Mouse (Mus musculus) urinary bladder, adult 18-20 months (tissue): ENCODE measurements around the gene Utp20.
"Not testable (repeated sequence)": the region's sequence is repeated elsewhere in the genome, so short reads cannot be mapped to it uniquely, and the experiment has no call there.

Experiments
- DNase-seq, 2 experiments: peaks; one replicate each; pipeline ENCODE4 v3.0.0; 2022; ENCODE audit warnings: low spot score in 2 of 2, mixed read lengths in 2 of 2

Gene Utp20

GRCm38 (mm10) chr10:88784513-88784931 lies 42.1 kb downstream of the Utp20 start:
- DNase-seq = no peak

GRCm38 (mm10) chr10:88783941-88784340 lies 42.7 kb downstream of the Utp20 start:
- no peak for DNase-seq

- not testable (repeated sequence) for DNase-seq
Measured at GRCm38 (mm10) chr10:88783135-88783534, 43.5 kb downstream of the Utp20 start.

- DNase-seq = no peak
Measured at GRCm38 (mm10) chr10:88780716-88781115, 45.9 kb downstream of the Utp20 start.

DNA sequence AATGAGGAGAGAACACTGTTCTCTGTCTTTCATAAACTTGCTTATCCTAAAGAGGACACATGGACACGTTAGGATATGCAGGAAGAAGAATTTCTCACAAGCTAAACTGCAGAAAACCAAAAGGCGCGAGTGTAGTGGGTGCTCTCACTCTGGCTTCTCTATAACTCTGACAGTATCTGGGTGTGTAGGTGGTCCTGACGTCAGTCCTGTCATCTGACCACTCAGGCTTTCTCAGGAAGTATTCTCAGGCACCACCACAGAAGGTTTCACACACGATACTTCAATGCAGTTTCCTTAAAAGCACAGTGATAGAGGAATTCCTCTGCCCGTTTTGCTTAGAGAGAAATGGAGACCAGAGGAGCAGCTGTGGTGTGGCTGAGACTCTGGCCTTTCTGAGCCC lies 50.4 kb downstream of the Utp20 start:
- DNase-seq = no peak

DNA sequence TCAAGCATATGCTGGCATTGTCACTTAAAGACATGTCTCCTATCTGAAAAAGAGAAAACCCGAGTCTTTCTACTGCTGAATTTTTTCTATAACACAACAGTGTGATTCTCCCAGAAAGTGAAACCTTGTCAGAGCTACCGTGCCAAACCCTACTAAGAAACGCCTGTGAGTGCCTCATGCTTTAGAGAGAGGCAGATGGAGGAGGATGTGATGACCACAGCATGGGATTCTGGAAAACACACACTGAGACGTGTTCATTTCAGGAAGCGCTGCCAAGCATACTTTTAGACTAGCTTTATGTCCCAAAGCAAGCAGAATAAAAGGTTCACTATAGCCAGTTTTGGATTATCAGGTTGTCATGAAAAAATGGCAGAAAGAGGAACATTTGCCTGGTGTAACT lies 53.6 kb downstream of the Utp20 start:
- not testable (repeated sequence) for DNase-seq

DNA sequence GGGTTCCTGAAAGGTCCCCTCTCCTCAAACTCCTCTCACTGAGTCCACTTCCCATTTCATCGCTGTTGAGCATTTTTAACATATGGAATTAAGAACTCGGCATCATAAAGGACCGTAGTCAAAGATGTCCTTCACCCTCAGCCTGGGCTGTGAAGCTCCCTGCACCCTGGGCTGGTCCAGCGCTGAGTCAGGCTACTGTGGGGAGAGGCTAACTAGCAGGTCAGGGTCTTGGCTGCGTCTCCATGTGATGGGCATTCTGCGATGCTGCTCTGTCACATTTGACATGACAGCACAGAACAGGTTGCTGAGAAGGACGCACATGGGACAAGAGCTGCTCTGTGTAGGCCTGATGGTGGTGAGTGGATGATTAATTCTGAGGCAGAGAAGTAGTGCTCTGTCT lies 56.9 kb downstream of the Utp20 start:
- DNase-seq = no peak

DNA sequence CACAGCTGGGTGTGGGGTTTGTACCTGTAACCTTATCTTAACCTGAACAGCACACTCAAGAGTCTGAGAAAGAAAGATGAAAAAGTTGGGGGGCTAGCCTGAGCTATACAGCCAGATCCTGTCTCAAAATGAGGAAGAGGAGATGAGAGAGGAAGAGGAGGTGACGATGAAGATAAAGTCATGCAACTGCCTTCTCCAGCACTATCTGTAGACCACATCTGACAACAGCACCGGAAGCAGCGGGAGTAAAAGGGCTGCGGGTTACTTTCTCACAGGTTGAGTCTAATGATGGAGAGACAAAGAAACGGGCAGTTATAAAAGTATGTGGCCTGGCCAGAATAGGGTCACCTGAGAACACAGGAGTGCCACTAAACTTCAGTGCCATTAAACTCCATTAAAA lies 57.6 kb downstream of the Utp20 start:
- no peak for DNase-seq

- DNase-seq = no peak
Measured at GRCm38 (mm10) chr10:88765431-88766142, 61.0 kb downstream of the Utp20 start.

GRCm38 (mm10) chr10:88761524-88762212 lies 64.9 kb downstream of the Utp20 start:
- no peak for DNase-seq

DNA sequence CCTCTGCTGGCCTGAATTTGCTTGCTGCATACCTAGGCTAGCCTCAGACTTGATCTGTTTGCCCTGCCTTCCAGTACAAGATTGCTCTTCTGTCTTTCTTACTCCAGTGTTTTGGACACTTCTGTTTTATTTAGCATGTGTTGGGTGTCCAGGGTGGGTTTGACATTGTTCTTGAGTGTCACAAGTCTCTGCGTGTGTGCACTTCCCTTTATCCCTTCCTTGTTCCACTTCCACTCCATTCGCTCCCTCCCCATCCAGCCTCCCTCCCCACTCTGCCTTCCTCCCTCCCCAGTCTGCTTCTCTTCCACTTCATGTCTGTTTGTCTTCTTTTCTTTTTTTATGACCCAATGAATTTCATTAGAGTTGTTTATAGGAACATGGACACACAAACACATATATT lies 85.2 kb downstream of the Utp20 start:
- no peak for DNase-seq

- DNase-seq = no peak
Measured at GRCm38 (mm10) chr10:88740781-88741180, 85.8 kb downstream of the Utp20 start.

- no peak for DNase-seq
Measured at GRCm38 (mm10) chr10:88739818-88740217, 86.8 kb downstream of the Utp20 start.

GRCm38 (mm10) chr10:88739074-88739473 lies 87.5 kb downstream of the Utp20 start:
- DNase-seq = not testable (repeated sequence)

DNA sequence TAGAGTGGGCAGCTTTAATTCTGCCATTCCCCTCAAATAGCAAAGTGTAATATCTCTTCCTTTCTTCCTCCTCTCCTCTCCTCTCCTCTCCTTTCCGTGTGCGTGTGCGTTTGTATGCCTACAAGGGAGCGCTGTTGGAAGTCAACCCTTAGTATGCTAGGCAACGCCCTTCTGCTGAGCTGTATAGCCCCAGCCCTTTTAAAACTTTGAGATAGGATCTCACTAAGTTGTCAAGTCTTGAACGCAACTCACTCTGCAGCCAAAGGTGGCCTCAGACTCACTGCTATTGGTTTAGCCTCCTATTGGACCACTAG lies 94.3 kb downstream of the Utp20 start:
- no peak for DNase-seq

- no peak for DNase-seq
Measured at GRCm38 (mm10) chr10:88731496-88732308, 94.9 kb downstream of the Utp20 start.

DNA sequence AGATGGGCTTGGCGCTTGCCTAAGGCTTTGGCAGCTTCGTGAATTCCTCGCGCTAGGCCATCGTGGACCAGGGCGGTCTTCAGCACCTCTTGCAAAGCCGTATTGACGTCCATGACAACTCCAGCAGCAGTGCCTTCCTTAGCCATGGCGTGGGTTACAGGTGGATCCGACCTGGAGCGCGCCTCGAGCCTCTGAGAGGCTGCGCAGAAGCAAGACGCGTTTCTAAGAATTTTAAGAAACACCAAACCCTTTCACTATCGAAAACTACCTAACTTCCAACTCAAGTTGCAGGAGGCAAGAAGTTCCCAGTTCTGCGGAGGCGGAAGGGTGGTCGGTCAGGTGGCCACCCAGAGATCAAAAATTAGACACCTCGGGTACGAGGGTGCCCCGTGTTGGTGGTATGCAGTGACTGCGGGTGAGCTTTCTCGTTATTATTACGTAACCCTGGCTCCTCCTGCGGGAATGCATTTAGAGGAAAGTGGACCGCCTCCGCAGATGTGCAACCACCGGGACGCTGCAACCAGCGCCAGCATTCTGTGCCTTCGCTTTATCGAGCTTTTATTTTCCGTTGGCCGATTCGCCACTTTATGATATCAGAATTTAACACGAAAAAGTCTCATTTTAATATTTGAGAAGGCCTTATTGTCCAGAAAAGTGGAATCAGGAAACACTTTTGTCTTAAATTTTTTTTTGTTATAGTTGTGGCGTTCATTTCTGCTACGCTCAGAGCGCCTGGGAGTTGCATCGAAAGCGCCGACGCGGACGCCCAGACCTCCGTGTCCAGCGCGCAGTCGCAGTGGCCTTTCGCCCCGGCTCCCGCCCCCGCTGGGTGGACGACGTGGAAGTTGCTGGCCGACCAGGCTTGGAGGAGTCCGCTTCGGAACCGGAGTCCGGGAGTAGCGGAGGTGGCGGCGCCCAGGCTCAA lies 95.8 kb downstream of the Utp20 start, which contains the start of gene Arl1:
TSS of gene Arl1 (plus strand) at position 288 of the 925 bp plus-strand sequence.
- peak; percentile 92 to 98 for DNase-seq

- DNase-seq = no peak
Measured at GRCm38 (mm10) chr10:88728166-88728565, 98.4 kb downstream of the Utp20 start.

DNA sequence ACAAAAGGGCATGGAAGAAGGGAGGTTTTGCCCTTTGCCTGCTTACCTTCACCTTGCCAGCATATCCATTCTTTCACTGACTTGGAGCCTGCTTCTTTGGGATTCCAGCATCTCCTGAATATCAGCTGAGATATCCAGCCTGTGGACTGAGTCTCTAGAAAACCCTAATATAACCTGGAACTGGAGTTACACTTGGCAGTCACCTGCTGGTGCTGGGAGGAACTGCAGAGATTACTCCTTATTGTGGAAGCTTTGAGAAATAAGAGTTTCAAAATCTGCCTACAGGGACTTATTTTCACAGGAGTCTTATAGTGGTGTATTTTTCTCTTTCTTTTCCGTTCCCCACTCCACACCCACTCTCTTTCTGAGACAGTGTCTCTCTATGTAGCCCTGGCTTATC lies 99.5 kb downstream of the Utp20 start:
- peak in 1 of 2 experiments; percentile 5 for DNase-seq

DNA sequence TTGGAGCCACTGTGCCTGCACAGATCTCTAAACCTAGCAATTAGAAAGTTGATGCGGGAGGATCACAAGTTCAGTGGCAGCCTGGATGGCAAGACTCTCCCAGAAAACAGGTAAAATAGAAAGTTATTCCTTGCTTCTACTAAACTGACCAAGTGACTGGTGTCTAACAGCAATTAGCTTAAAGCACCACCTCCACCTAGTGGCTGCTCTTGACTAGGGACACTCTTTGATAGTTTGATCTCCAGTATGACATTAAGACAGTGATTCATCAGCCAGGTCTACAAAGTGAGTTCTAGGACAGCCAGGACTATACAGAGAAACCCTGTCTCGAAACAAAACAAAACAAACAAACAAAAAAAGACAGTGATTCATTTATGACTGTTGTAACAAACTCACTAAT lies 101.3 kb downstream of the Utp20 start:
- no peak for DNase-seq

- DNase-seq = no peak
Measured at GRCm38 (mm10) chr10:88719618-88720017, 107.0 kb downstream of the Utp20 start.

GRCm38 (mm10) chr10:88717756-88718025 lies 108.9 kb downstream of the Utp20 start:
- no peak for DNase-seq
